Mouse (Mus musculus) cerebellum, postnatal 36 days (tissue): ENCODE results near the gene Cracr2b.

Experiments
- DNase-seq, 2 experiments: peaks; one replicate each; pipeline ENCODE4 v3.0.0; 2021 to 2022; ENCODE audit warnings: mixed read lengths in 2 of 2

The Cracr2b gene

GRCm38 (mm10) chr7:141469901-141470636 is 9.2 kb downstream of the Cracr2b start:
- no peak for DNase-seq

GRCm38 (mm10) chr7:141470637-141470944 is 9.7 kb downstream of the Cracr2b start:
- DNase-seq: no peak

- no peak for DNase-seq
Measured at GRCm38 (mm10) chr7:141471236-141471635, 10.3 kb downstream of the Cracr2b start.

GRCm38 (mm10) chr7:141472226-141472625 is 11.3 kb downstream of the Cracr2b start:
- DNase-seq: no peak

- DNase-seq: no peak
Measured at GRCm38 (mm10) chr7:141472763-141473162, 11.9 kb downstream of the Cracr2b start.

GRCm38 (mm10) chr7:141474160-141474559 is 13.3 kb downstream of the Cracr2b start:
- peak in 1 of 2 experiments; percentile 1 for DNase-seq

- DNase-seq: peak; percentile 86 to 89
Measured at GRCm38 (mm10) chr7:141475011-141475804, 14.3 kb downstream of the Cracr2b start, which contains the start of the genes Polr2l and Tspan4. Gene Polr2l, minus strand, starts transcription at chr7:141475132. Gene Tspan4, plus strand, starts transcription at chr7:141475240.

- no peak for DNase-seq
Measured at GRCm38 (mm10) chr7:141475805-141476158, 14.9 kb downstream of the Cracr2b start.

GRCm38 (mm10) chr7:141476226-141476980 is 15.5 kb downstream of the Cracr2b start:
- no peak for DNase-seq

GRCm38 (mm10) chr7:141476981-141477370 is 16.1 kb downstream of the Cracr2b start:
- no peak for DNase-seq

- no peak for DNase-seq
Measured at GRCm38 (mm10) chr7:141477578-141478269, 16.8 kb downstream of the Cracr2b start.

- DNase-seq: no peak
Measured at GRCm38 (mm10) chr7:141478270-141478748, 17.4 kb downstream of the Cracr2b start.

GRCm38 (mm10) chr7:141480842-141481497 is 20.1 kb downstream of the Cracr2b start:
- DNase-seq: peak; percentile 79 to 88

GRCm38 (mm10) chr7:141481498-141482401 is 20.9 kb downstream of the Cracr2b start:
- peak; percentile 74 to 82 for DNase-seq

GRCm38 (mm10) chr7:141482531-141483024 is 21.7 kb downstream of the Cracr2b start:
- peak in 1 of 2 experiments; percentile 49 for DNase-seq

GRCm38 (mm10) chr7:141483114-141483653 is 22.3 kb downstream of the Cracr2b start:
- no peak for DNase-seq

GRCm38 (mm10) chr7:141484186-141485120 is 23.6 kb downstream of the Cracr2b start:
- DNase-seq: peak in 1 of 2 experiments; percentile 46

GRCm38 (mm10) chr7:141485186-141485585 is 24.3 kb downstream of the Cracr2b start:
- no peak for DNase-seq

GRCm38 (mm10) chr7:141485606-141486005 is 24.7 kb downstream of the Cracr2b start:
- peak; percentile 96 to 97 for DNase-seq
